Mouse (Mus musculus): ENCODE measurements around the gene Tfap2a.
A peak's percentile ranks its signal among the peaks of the same experiment; 100 is the strongest.

The Tfap2a gene

GRCm38 (mm10) chr13:40734316-40734965 lies 3.7 kb downstream of the Tfap2a start:
- peak; percentile 51 for DNase-seq (ENCODE audit: low read depth, low spot score)

GRCm38 (mm10) chr13:40733542-40734151 lies 4.5 kb downstream of the Tfap2a start:
- DNase-seq (ENCODE audit: low read depth, low spot score), result peak; percentile 98

- peak; percentile 76 for DNase-seq (ENCODE audit: low read depth, low spot score)
These were observed 5.2 kb downstream of the Tfap2a start for GRCm38 (mm10) chr13:40732816-40733541.

GRCm38 (mm10) chr13:40732085-40732484 lies 6.1 kb downstream of the Tfap2a start:
- peak; percentile 82 for DNase-seq (ENCODE audit: low read depth, low spot score)

- peak; percentile 79 for DNase-seq (ENCODE audit: low read depth, low spot score)
These were observed 6.9 kb downstream of the Tfap2a start for GRCm38 (mm10) chr13:40731179-40731841.

- peak; percentile 93 for DNase-seq (ENCODE audit: low read depth, low spot score)
These were observed 7.5 kb downstream of the Tfap2a start for GRCm38 (mm10) chr13:40730651-40731178.

- DNase-seq (ENCODE audit: low read depth, low spot score), result peak; percentile 58
These were observed 8.4 kb downstream of the Tfap2a start for GRCm38 (mm10) chr13:40729592-40730431.

- DNase-seq (ENCODE audit: low read depth, low spot score), result no peak
These were observed 9.1 kb downstream of the Tfap2a start for GRCm38 (mm10) chr13:40729037-40729436.

GRCm38 (mm10) chr13:40728626-40728990 lies 9.6 kb downstream of the Tfap2a start:
- no peak for DNase-seq (ENCODE audit: low read depth, low spot score)

GRCm38 (mm10) chr13:40727731-40728625 lies 10.2 kb downstream of the Tfap2a start:
- DNase-seq (ENCODE audit: low read depth, low spot score), result peak; percentile 59

- no peak for DNase-seq (ENCODE audit: low read depth, low spot score)
These were observed 12.3 kb downstream of the Tfap2a start for GRCm38 (mm10) chr13:40725924-40726323.

- no peak for DNase-seq (ENCODE audit: low read depth, low spot score)
These were observed 14.6 kb downstream of the Tfap2a start for GRCm38 (mm10) chr13:40723598-40723920.

GRCm38 (mm10) chr13:40722741-40723597 lies 15.2 kb downstream of the Tfap2a start:
- peak; percentile 97 for DNase-seq (ENCODE audit: low read depth, low spot score)

GRCm38 (mm10) chr13:40719741-40720082 lies 18.5 kb downstream of the Tfap2a start:
- DNase-seq (ENCODE audit: low read depth, low spot score), result peak; percentile 42

- DNase-seq (ENCODE audit: low read depth, low spot score), result peak; percentile 80
These were observed 19.0 kb downstream of the Tfap2a start for GRCm38 (mm10) chr13:40719066-40719740.

GRCm38 (mm10) chr13:40716771-40717716 lies 21.1 kb downstream of the Tfap2a start:
- peak; percentile 96 for DNase-seq (ENCODE audit: low read depth, low spot score)

GRCm38 (mm10) chr13:40714531-40714930 lies 23.6 kb downstream of the Tfap2a start:
- DNase-seq (ENCODE audit: low read depth, low spot score), result peak; percentile 90

- DNase-seq (ENCODE audit: low read depth, low spot score), result no peak
These were observed 24.5 kb downstream of the Tfap2a start for GRCm38 (mm10) chr13:40713681-40714080.
